Mouse (Mus musculus): ENCODE measurements around the gene Gm27179.
"Not testable (repeated sequence)": the region's sequence is repeated elsewhere in the genome, so short reads cannot be mapped to it uniquely, and the experiment has no call there.

The Gm27179 gene

DNA sequence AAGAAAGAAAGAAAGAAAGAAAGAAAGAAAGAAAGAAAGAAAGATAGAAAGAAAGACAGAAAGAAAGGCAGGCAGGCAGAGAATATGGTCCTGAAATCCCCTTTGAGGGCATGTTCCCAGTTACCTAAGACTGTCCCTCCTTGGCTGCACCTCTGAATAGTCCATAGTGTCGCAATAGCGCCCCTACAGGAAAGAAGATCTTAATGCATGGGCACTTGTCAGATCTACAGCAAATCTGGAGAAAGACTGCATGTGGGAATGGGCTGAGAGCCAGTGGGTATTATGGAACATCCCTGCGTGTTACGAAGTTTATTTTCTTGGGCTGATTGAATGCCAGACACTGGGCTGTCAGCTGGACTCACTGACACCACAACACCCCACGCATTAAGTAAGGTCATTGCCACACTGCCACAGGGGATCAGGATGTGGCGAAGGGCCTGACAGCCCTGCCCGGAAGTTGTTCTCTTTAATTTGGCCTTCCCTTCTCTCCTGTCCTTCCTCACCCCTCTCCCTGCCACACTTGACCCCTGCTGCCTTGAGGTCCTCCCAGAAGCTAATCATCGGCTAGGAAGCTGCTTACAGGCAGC lies 42.1 kb downstream of the Gm27179 start:
- not testable (repeated sequence) for DNase-seq

- DNase-seq = not testable (repeated sequence)
Measured at GRCm38 (mm10) chr14:69467612-69468366, 44.6 kb downstream of the Gm27179 start.

- DNase-seq = not testable (repeated sequence)
Measured at GRCm38 (mm10) chr14:69464465-69464864, 47.9 kb downstream of the Gm27179 start.
